Mouse (Mus musculus) urinary bladder, postnatal 36 days (tissue): ENCODE results near the gene Immp2l.

Experiments
- DNase-seq, 2 experiments: peaks; one replicate each; pipeline ENCODE4 v3.0.0; 2022; ENCODE audit warnings: low spot score in 2 of 2, mixed read lengths in 1 of 2

Immp2l gene

DNA sequence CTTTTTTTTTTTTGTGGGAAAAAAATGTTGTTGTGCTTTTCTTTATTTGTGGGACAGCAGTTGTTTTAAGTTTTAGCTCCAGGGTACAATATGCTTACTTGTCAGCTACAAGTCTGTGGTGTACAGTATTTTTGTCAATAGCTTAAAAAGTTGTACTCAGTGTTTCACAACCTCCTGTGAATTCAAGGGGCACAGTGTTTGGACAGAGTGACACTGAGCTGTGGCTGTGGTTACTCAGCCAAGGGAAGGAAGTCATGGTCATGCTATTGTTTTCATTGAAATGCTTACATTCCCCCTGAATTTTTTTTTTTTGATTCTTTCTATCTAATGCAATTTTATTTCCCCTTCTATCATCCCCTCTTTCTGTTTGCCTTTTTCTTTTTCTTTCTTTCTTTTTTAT, 159.0 kb downstream of the Immp2l start:
- DNase-seq: no peak

DNA sequence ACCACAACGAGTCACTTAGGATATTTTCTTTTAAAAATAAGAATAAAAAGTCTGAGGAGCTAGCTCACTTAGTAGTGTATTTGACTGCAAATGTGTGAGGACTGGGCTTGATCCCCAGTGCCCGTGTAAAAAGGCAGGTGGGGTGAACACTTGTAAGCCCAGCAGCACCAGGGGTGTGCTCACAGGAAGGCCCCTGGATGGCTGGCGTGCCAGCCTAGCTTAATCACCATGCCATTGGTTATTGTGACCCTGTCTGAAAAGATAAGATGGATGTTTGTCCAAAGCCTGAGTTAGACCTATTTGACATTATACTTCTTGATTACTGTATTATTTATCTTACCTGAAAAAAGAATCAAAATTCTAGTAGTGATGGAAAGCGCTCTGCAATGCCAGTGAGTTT, 161.2 kb downstream of the Immp2l start:
- no peak for DNase-seq

DNA sequence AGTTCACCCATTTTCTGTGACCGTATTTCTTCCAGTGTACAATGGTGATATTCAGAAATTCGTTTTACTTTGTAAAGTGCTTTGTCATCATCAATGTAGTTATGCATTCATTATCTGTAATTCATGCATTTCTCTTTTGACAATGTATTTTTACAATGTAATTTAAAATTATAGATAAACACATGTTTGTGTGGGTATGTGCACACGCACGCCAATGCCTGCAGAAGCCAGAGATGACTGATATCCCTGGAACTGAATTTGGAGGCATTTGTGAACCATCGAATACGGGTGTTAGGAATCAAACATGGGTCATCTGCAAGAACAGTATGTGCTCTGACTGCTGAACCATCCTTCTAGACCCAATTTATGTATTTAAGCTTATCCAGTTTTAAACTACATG, 161.6 kb downstream of the Immp2l start:
- DNase-seq: no peak

DNA sequence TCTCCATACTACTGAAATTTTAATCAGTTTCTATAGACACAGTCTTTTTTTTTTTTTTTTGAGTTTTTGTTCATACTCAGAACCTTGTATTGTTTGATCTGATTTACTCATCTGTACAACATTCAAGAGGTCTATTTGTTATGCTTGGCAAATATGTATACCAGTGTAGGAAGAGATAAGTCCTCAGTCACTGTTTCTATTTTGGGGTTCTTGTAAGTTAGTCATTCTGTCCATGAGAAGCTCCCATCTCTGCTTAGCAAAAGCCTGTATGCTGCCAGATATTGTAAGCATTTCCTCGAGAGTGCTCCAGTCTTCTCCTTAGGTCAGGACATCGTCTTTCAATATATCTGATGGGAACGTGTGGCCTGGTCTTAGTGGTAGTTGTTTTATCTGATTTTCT, 168.9 kb downstream of the Immp2l start:
- no peak for DNase-seq

DNA sequence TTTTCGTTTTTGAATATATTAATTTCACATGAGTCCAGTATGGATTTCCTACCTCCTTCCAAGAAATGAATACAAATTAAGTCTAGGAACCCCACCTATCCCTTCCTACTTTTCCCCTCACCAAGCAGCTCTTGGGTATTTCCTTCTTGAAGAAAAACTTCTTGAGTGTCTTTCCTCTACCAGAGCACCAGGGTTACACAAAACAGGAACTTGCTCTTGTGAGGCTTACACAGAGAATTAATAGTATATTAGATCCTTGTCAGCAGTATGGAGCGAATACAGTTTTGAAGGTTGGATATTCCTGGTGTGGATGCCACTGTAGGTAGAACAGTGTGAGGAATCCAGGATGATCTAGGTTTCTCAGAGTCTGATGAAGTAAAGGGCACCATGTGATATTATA, 172.5 kb downstream of the Immp2l start:
- DNase-seq: no peak

DNA sequence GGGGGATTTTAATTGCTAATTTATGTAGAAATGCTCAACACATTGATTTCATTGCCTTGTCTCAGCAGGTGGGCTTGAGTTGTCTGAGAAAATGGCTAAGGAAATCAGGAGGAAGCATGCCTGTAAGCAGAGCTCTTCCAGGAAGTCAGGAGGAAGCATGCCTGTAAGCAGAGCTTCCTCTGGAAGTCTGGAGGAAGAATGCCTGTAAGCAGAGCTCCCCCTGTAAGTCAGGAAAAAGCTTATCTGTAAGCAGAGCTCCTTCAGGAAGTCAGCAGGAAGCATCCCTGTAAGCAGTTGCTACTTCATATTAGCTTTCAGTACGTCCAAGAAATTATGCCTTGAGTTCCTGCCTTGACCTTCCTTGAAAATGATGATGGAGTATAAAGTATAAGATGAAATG, 191.3 kb downstream of the Immp2l start:
- no peak for DNase-seq

DNA sequence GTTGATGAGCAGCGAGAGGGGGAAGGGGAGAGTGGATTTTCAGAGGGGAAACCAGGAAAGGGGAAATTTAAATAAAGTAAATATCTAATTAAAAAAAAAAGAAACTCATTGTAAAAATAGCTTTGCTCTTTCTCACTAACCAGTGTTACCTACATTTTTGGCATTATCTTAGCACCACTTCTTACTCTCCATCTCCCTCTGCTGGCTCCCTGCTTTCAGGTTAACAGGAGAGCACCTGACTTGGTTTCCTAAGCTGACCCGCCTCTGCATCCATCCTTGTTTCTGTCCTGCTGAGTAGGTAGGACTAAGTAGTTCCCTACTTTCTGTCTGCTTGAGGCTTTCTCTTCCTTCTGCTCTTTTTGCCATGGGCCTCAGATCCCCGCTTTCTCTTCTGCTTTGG, 198.0 kb downstream of the Immp2l start:
- peak in 1 of 2 experiments; percentile 1 for DNase-seq

DNA sequence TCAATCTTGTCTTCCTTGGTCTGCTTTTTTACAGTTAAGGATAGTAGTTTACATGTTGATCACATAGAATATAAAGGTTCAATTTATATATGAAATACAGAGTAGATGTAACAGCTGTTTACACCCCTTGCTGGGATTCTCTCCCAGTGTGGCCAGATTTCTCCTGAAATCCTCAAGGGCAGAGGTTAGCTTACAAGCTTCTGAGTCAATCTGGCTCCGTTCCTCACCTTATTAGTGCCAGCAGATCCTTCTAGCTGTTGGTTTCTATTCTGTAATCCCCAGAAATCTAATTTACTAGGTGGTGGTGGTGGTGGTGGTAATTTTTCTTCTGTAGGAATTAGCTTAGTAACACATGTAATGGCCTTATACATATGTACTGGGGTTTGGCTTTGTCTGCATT, 199.8 kb downstream of the Immp2l start:
- DNase-seq: peak in 1 of 2 experiments; percentile 9

DNA sequence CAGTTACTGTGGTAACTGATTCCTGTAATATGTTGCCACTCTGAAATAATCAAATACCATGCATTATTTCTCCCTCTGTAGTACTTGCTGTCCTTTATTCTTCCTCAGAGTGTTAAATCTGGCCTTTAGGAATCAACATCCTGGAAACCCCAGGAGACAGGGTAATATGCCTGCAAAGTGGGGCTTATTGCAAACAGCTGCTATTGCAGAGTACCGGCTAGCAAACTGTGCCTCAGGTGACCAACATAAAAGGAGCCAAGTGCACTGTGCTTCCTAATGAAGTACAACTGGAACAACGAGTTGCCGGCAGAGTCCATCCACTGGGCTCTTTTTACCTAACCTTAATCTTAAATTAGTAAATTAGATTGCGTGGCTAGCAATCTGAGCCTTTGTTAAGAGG, 200.6 kb downstream of the Immp2l start:
- DNase-seq: no peak

DNA sequence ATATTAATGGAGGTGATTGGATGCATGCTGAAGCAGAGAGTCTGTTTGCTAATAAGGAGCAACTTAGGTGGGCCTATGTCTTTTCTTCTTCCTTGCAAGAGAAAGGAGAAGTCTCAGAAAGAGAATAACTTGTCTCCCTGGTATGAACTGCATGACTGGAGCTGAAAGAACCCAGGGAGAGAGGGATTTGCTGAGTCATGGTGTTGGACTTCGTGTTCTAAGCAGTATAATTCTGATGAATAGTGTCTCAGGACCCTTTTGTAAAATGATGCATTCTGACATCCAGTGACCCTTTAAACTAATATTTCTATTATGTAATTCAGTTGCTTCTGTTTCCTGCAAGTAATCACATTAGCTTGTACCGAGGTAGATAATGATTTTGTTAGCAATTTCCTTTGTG, 208.1 kb downstream of the Immp2l start:
- no peak for DNase-seq

DNA sequence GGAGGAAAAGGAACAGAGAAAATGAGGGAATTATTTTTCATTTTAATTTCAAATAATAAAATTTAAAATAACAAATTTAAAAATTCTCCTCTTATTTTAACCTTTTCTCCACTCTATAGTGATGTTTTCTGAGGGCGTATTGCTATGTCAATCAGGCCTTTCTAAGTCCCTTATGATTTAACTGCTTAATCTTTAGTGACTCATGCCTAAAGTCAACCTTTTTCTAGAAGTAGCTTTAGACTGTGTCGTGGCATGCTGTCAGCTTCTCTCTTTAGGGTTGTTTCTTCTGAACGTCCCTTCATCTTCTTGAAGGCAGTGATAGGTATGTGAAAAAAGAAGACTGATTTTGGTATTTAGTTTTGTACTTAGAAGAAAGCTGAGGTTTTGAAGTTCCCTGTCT, 214.0 kb downstream of the Immp2l start:
- no peak for DNase-seq

DNA sequence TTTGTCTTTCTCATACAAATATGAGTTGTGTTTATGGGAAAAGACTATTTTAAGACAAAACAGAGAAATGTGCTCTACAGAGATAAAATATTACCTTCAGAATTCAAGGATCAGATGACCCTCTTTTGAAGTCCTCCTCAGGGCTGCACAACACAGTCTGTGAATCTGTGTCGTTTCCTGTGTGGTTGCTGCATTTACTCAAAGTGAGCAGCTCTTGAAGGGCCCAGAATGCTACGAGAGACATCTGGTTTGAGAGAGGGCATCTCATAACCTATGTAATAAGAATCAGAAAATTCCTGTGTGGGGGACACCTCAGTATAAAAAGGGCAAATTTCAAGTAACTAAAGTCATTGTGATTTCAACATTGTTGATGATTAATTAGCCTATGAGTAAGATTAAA, 217.3 kb downstream of the Immp2l start:
- DNase-seq: no peak

DNA sequence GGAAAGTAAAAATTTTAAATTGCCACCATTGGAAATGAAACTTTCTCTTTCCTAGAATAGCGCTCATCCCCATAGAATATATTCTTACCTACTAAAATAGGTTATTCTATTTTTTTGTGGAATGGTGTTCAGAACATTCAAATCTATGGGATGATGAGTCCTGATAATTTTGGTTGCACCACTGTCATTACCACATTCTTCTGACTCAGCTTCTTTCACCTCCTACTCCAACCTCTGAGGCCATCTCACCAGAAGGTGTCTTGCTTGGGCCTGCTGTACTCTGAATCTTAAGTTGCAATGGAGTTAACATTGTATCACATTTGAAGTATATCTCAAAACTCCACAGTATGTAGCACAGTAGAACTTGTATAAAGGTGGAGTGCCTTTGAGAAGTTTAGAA, 224.4 kb downstream of the Immp2l start:
- DNase-seq: no peak

DNA sequence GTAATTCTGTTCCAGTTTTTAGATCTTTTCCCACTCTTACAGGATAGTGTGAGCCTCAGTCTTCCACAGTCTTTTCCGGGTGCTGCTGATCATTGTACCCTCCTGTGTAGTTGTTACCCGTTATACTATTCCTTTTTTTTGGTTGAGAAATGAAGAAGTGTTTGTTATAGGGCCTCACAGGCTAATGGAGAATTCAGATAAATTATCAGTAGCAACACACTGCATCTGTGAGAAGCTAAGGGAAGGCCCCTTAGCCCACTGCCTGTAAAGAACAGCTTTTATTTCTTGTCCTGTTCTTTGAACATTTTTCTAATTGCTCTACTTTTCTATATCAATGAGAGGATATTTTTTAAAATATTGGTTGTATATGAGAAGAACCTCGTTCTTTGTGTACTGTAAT, 226.2 kb downstream of the Immp2l start:
- DNase-seq: no peak

DNA sequence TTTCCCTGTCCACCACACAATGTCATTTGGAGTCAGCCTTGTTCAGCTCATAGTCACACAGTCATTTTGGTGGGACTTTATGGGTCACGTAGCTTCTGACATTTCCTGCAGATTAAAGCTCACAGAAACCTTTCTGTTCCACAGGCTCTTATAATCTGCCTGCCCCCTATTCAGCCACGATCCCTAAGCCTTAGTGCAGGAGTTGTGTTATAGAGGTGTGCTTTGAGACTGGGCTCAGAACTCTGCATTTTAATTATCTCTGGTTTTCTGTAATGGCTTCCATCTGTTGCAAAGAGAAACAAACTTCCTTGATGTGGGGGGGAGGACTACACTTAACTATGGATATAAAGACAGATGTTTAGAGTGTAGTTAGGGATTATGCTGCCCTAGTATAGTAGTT, 234.0 kb downstream of the Immp2l start:
- DNase-seq: no peak

DNA sequence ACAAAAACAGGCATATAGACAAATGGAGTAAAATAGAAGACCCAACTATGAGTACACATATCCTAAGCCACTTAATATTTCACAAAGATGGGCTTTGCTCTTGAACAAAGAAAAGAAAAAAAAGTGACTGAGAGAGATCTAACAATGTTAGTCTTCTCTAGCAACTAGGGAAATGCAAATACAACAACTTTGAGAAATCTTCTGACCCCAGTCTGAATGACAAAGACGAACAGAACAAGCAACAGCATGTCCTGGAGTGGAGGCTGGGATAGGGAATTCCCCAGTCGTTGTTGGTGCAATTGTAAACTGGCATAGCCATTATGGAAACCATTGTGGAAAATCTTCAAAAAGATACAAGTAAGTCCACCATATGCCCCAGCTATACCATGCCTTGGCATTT, 235.7 kb downstream of the Immp2l start:
- DNase-seq: no peak

DNA sequence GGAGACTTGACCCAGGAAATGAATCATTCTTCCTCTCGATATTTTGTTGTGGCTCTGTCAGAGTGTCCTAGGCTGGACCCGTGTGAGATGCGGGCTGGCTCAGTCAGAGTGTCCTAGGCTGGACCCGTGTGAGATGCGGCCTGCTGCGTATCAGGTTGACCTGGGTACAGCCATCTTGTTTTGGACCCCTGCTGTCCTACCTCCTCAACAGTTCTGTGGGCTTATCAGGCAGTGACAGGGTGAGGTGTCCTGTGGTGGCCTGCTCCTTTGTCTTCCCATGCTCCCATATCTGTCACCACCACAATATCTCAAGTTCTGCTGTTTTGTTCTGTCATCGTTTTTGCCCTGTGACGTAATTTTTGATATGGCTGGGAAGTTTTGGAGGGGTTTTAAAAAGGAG, 250.2 kb downstream of the Immp2l start:
- no peak for DNase-seq

DNA sequence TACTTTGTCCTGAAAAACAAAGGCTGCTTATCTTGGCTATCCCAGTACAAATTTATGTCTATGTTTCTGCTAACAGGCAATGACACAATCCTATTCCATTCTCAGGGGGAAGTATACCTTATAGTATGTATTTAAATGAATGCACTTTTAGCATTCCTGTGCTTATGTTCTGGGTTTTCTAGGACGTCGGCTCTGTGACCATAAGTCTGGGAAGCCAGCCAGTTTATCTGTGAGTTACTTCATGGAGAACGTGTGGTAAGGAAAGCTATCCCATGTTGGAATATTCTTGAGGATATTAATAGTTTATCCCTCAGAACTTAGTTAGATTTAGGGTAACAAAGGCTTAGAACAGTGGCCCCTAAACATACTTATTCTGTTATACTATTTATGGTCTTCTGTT, 251.5 kb downstream of the Immp2l start:
- no peak for DNase-seq

DNA sequence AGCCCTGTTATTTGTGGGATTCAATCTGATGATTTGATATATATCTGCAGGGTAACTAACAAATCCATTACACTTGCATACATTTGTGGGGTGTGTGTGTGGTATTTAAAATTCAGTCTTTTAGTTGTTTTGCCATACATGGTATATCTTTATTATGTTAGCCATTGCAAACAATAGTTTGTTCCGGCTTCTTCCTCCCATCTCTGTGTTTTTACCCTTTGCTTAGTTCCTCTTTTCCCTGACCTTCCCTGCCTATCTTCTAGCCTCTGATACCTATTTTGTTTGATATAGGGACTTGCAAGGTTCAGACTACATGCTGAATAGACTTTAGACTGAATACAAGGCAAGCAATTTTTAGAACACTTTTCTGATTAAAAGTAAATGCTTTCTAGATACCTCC, 254.0 kb downstream of the Immp2l start:
- no peak for DNase-seq

DNA sequence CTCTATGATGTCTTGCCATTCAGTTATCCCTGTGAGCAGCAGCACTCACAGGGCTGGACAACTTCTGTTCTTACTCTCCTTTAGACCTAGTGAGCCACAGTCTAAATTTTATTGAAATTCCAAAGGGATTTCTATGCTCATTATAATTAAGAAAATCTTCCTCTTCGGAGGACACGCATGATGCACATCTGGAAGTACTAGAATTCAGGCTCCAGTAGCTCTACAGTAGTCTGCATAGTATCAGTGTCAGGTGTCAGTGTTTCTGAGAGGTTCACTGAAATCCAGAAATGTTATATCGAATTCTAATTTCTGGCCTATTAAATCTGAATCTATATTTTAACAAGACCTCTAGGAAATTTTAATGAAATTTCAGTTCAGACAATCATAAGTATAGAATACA, 265.2 kb downstream of the Immp2l start:
- no peak for DNase-seq

DNA sequence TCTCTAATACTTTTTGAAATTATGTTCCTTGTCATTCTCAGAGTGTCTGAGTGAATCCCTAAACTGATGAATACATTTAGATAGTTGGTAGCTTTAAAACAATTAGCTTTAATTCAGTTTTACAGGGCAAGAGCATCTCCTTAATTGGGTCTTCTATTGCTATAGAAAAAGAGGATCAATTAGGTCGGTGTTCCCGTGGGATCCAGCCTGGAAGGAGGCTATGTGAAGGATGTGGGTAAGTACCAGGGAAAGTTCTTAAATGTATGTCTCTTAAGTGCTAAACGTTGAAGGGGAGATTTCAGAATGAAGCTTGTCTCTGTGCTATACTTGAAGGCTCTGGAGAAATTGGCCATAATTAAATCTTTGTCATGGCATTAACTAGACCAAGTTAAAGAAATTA, 283.1 kb downstream of the Immp2l start:
- DNase-seq: no peak

DNA sequence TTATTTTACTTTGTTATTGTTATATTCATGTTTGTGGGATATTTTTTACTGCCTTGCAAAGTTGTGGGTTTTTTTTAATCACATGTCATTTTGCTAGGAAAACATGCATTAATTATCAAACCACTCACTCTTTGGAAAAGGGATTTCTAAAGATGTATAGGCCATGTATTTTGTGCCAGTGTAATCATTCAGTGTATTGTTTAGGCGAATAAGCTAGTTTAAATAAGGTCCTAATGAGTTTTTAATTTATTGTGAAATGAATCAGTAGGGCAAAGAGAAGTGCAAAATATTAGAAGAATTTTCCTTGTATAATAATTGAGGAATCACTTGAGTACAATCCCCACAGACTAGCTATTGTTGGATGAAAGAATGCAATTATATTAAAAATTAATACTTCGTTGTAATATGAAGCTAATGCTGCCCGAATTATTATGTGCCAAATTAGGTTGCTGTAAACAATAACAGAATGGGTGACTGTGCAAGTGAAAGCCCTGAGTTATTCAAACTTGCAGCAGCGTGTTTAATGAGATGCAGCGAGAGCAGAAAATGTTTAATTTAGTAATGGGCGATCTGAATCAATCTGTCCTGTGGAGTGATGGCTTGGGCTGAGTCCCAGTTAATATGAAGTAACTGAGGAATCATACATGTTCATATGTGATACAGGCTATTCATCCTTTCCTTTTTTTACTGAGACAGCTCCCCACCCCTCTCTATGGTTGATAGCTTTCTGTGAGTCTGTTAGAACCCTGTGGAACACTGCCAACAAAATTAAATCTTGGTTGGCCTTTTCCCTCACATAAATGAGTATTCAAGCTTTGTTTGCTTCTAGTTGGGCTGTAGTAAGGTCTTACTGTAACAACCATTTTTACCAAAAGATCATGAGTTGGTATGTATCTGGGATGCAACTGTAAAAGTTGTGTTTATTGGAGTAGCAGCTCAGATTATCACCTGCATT, 285.1 kb downstream of the Immp2l start:
- no peak for DNase-seq

DNA sequence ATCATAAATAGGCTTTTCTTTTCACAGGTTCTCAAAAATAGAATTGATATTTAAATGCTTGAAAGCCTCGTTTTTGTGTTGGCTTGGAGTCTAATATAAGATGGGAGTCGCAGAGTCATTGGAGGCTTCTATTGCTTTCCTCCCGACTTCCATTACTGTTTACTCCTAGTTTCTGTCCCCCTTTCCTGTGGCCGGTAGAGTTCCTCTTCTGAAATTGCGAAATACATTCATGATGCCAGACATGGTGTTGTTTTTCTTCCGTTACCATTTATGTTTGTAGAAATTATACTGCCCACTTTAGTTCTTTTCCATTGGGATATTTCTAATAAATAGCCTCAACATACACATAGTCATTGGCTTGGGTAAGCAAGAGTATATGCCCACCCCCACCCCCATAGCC, 289.5 kb downstream of the Immp2l start:
- DNase-seq: no peak
